Mouse (Mus musculus) stomach, embryonic 14.5 days (tissue): ENCODE data around the gene Ralgps1. TPM values are rescaled to one million over a fixed set of nuclear protein-coding genes. Genes with fewer than 3 reads are reported as not detected.
A peak's percentile ranks its signal among the peaks of the same experiment; 100 is the strongest.
"Not testable (repeated sequence)": the region's sequence is repeated elsewhere in the genome, so short reads cannot be mapped to it uniquely, and the experiment has no call there.

Source experiments
- ATAC-seq: fragments of 200-750 bp; cut with Nextera tagmentation; 2 replicates; pipeline ENCODE4 v1.8.0; 2017; ENCODE audit warnings: low read depth, moderate TSS enrichment; ENCODE audit not compliant: insufficient number of reproducible peaks, insufficient read depth, low FRiP score
- H3K27ac ChIP-seq: fragments of 300-500 bp; sonication (generic); 2 replicates; pipeline ENCODE4 v1.5.1; 2014; ENCODE audit warnings: mild to moderate bottlenecking, low read length, moderate library complexity, mixed read lengths
- H3K27me3 ChIP-seq: fragments of 300-500 bp; sonication (generic); 2 replicates; pipeline ENCODE4 v1.6.1; 2014; ENCODE audit warnings: low read length, control low read depth, mixed read lengths; ENCODE audit not compliant: control insufficient read depth, insufficient read depth
- H3K36me3 ChIP-seq: fragments of 300-500 bp; sonication (generic); 2 replicates; pipeline ENCODE4 v1.6.1; 2014; ENCODE audit warnings: mild to moderate bottlenecking, control low read depth, low read length, moderate library complexity, mixed read lengths; ENCODE audit not compliant: control insufficient read depth, insufficient read depth
- H3K4me1 ChIP-seq: fragments of 300-500 bp; sonication (generic); 2 replicates; pipeline ENCODE4 v1.6.1; 2014; ENCODE audit warnings: low read length, control low read depth, mixed read lengths; ENCODE audit not compliant: control insufficient read depth, insufficient read depth
- H3K4me2 ChIP-seq: fragments of 300-500 bp; sonication (generic); replicated peaks from 2 replicates; pipeline ENCODE4 v1.6.1; 2014; ENCODE audit warnings: low read depth, low read length, control low read depth
- H3K4me3 ChIP-seq: fragments of 300-500 bp; sonication (generic); 2 replicates; pipeline ENCODE4 v1.5.1; 2014; ENCODE audit warnings: low read depth, low read length, control low read depth
- H3K9ac ChIP-seq: fragments of 300-500 bp; sonication (generic); replicated peaks from 2 replicates; pipeline ENCODE4 v1.6.1; 2014; ENCODE audit warnings: low read depth, mild to moderate bottlenecking, control low read depth, low read length, moderate library complexity, mixed read lengths
- H3K9me3 ChIP-seq: fragments of 300-500 bp; sonication (generic); 2 replicates; pipeline ENCODE4 v1.6.1; 2016; ENCODE audit warnings: low read depth, low read length, control low read depth; ENCODE audit not compliant: control insufficient read depth
- WGBS: fragments of 180-500 bp; shearing (Covaris S2); extraction: QIAGEN DNeasy Blood & Tissue Kit; methylation state at CpG from one replicate; pipeline ENCODE4 v1.1.7; 2014; 5-methylcytosine and 5-hydroxymethylcytosine counted together
- polyA plus RNA-seq: library from polyadenylated mRNA; unstranded; fragments of >200 nt; fragmentation: Nextera tagmentation; extraction: Ambion mirVana; gene quantifications from 2 replicates; pipeline ENCODE4 v1.2.1, GENCODE M21; 2014

The Ralgps1 gene
- polyA plus RNA-seq, 1 experiment from 2014 or later: 12.4 TPM

- peaks cover 4% of the 10 kb centered on the region; the same call in 1 of the 2 replicates for H3K27me3 ChIP-seq
- ATAC-seq: no peak
- no peaks in the 10 kb centered on the region for H3K36me3 ChIP-seq
- H3K4me1 ChIP-seq: peaks cover 9% of the 10 kb centered on the region; the same call in 1 of the 2 replicates
- H3K9me3 ChIP-seq: no peaks in the 10 kb centered on the region
- H3K4me2 ChIP-seq: peak overlapping the region; percentile 98
- H3K4me3 ChIP-seq: peak overlapping the region; percentile 75
- WGBS: 0% methylated on average over 33 of the region's 33 CpGs
- peak overlapping the region; percentile 60 for H3K9ac ChIP-seq
- H3K27ac ChIP-seq: 0 out of 2 replicates have a peak overlapping the region, but pooled peaks have one; percentile 33
Measured at GRCm38 (mm10) chr2:33130141-33130525, 241.2 kb downstream of the Ralgps1 start.

GRCm38 (mm10) chr2:33129696-33130095 lies 241.6 kb downstream of the Ralgps1 start:
- peak overlapping the region; percentile 75 for H3K4me3 ChIP-seq
- no peak for ATAC-seq
- H3K9ac ChIP-seq: peak overlapping the region; percentile 60
- H3K36me3 ChIP-seq: no peaks in the 10 kb centered on the region
- H3K9me3 ChIP-seq: no peaks in the 10 kb centered on the region
- H3K4me2 ChIP-seq: peak overlapping the region; percentile 98
- H3K27ac ChIP-seq: no peak overlapping the region
- peaks cover 9% of the 10 kb centered on the region; the same call in 1 of the 2 replicates for H3K4me1 ChIP-seq
- WGBS: 3% methylated on average over 10 of the region's 10 CpGs
- peaks cover 4% of the 10 kb centered on the region; the same call in 1 of the 2 replicates for H3K27me3 ChIP-seq

GRCm38 (mm10) chr2:33129005-33129404 lies 242.3 kb downstream of the Ralgps1 start:
- Histone ChIP-seq H3K27me3 (peaks cover 4% of the 10 kb centered on the region; the same call in 1 of the 2 replicates), H3K4me2 (no peak overlapping the region), H3K9ac (no peak overlapping the region), H3K9me3 (no peaks in the 10 kb centered on the region), H3K4me3 (no peak overlapping the region), H3K36me3 (no peaks in the 10 kb centered on the region), H3K27ac (no peak overlapping the region), H3K4me1 (peaks cover 9% of the 10 kb centered on the region; the same call in 1 of the 2 replicates)
- no peak for ATAC-seq
- WGBS: 73% methylated on average over 2 of the region's 2 CpGs

GRCm38 (mm10) chr2:33127271-33127670 lies 244.0 kb downstream of the Ralgps1 start:
- Histone ChIP-seq H3K9ac (no peak overlapping the region), H3K4me2 (no peak overlapping the region), H3K27ac (no peak overlapping the region), H3K4me1 (peaks cover 9% of the 10 kb centered on the region; the same call in 1 of the 2 replicates), H3K4me3 (no peak overlapping the region), H3K36me3 (no peaks in the 10 kb centered on the region), H3K27me3 (peaks cover 4% of the 10 kb centered on the region; the same call in 1 of the 2 replicates), H3K9me3 (no peaks in the 10 kb centered on the region)
- 73% methylated on average over 2 of the region's 2 CpGs for WGBS
- ATAC-seq: no peak

GRCm38 (mm10) chr2:33122856-33123255 lies 248.4 kb downstream of the Ralgps1 start:
- 80% methylated on average over 6 of the region's 6 CpGs for WGBS
- Histone ChIP-seq H3K9me3 (no peaks in the 10 kb centered on the region), H3K4me1 (no peaks in the 10 kb centered on the region), H3K4me3 (no peak overlapping the region), H3K27ac (no peak overlapping the region), H3K9ac (no peak overlapping the region), H3K4me2 (no peak overlapping the region), H3K27me3 (no peaks in the 10 kb centered on the region), H3K36me3 (no peaks in the 10 kb centered on the region)
- no peak for ATAC-seq

- H3K4me1 ChIP-seq: no peaks in the 10 kb centered on the region
- 83% methylated on average over 8 of the region's 8 CpGs for WGBS
Measured at GRCm38 (mm10) chr2:33100536-33100935, 270.8 kb downstream of the Ralgps1 start.

GRCm38 (mm10) chr2:33097326-33097725 lies 274.0 kb downstream of the Ralgps1 start:
- not testable (repeated sequence) for H3K27me3 ChIP-seq, H3K9ac ChIP-seq, H3K9me3 ChIP-seq, H3K36me3 ChIP-seq, ATAC-seq, H3K27ac ChIP-seq, H3K4me1 ChIP-seq, H3K4me2 ChIP-seq, H3K4me3 ChIP-seq
- WGBS: 84% methylated on average over 12 of the region's 12 CpGs

More at GRCm38 (mm10) chr2:33100536-33100935, 270.8 kb downstream of the Ralgps1 start:
- Histone ChIP-seq H3K4me3 (no peak overlapping the region), H3K27ac (no peak overlapping the region), H3K27me3 (no peaks in the 10 kb centered on the region), H3K9me3 (no peaks in the 10 kb centered on the region), H3K4me2 (no peak overlapping the region), H3K36me3 (no peaks in the 10 kb centered on the region), H3K9ac (no peak overlapping the region)
- no peak for ATAC-seq

- H3K4me2 ChIP-seq: no peak overlapping the region
- no peaks in the 10 kb centered on the region for H3K4me1 ChIP-seq
- ATAC-seq: no peak
- no peak overlapping the region for H3K4me3 ChIP-seq
- no peaks in the 10 kb centered on the region for H3K36me3 ChIP-seq
- H3K27ac ChIP-seq: no peak overlapping the region
- H3K9ac ChIP-seq: no peak overlapping the region
- WGBS: 61% methylated on average over 10 of the region's 10 CpGs
- H3K9me3 ChIP-seq: no peaks in the 10 kb centered on the region
- no peaks in the 10 kb centered on the region for H3K27me3 ChIP-seq
Measured at GRCm38 (mm10) chr2:33095221-33095671, 276.0 kb downstream of the Ralgps1 start.
